Mouse (Mus musculus): ENCODE data around the gene Piwil4.
A peak's percentile ranks its signal among the peaks of the same experiment; 100 is the strongest.

Piwil4 gene

DNA sequence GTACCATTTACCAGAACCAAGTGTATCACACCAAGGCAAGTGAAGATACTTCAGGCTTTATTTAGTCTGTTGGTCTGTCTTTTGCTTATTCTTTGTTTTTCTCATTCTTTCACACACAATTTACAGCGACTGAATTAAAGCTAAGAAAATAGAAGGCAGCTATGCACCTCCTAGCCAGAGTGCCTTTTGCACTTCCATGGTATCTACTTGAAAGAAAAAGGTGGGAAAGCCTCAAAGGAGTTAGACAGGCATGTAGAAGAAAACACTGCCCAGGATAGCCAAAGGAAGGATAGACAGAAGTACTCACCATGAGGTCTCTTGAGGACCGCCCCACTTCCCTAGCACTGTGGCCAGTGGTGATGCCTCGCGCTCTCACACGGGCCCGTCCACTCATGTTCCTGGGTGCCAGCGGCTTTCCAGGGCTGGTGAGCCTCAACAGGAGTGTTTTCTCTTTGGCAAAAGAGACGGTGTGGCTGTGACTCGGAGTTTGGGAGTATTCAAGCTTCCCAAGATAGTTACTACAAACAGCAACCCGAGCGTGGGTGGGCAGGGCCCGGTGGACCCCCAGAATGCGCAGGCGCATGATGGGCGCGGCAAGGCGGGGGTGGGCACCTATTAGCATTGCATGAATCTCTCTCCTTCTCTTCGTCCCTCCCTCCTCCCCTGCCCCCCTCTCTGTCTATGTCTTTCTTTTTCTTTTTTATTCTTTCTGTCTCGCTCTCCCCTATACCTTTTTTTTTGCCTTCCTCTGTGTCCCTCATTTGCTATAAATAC, at the start of gene Piwil4:
Piwil4 (minus strand) TSS at position 583 of the 774 bp plus-strand sequence.
- no peak for DNase-seq (ENCODE audit: low spot score in 2 of 2)

DNA sequence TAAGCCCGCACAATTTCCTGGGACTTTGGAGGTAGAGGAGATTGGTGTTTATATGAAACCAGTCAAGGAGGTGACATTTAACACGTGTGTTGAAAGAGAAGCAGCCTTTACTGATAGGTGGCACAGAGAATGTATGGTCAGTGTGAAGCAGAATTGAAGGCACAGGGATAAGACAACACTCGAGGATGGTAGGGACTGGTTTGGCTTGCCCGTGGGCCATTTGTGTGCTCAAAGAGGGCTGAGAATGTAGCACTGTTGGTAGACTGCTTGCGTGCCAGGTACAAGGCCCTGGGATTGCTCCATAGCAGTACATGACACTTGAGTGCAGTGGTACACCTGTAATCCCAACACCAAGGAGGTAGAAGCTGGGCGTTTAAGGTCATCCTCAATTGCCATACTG, 46.8 kb upstream of the Piwil4 start:
- DNase-seq (ENCODE audit: low spot score in 2 of 2), result no peak

DNA sequence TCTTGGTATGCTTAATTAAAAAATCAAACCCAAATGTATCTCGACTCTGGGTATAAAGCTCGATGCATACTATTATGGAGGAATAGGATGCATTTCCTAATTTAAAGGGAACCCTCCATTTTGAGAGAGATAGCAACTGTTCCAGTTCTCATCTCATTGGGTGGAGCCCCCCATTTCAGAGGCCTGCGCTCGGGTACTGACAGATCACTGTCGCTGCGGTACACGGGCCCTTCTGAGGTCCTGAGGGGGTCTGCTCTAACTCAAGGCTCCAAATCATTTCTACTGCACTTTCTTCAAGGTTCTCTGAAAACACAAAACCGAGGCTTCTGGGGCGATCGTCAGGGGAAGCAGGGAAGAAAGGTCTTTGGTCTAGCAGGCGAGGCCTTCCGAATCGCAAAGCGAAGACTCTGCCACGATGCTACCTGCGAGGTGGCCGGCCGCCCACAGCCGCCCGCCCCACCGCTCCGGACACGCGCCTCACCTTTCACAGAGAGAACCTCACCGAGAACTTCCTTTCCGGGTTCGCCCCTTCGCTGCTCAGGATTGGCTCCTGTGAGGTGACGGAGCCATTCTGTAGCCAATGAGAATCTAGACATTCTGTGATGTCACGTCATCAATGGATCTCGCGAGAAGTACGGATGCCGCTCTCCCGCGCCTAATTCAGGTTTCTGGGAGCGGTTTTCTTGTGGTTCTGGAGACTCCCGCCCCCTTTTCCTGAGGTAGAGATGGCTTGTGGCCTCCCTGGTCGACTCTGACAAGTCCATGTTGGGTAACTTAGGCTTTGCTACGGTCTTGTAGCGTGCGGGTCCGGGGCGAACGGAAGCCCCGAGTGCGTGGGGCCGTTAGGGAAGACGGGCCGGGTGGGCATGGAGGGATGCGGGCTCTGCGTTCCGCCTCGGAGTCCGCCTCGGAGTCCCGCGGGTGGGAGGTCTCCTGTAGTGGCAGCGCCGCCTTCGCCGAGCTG, 43.8 kb upstream of the Piwil4 start, which contains the start of the genes Mre11a and Ankrd49:
Mre11a (plus strand) TSS at position 616 of the 964 bp plus-strand sequence.
Ankrd49 (minus strand) TSS at position 818 of the 964 bp plus-strand sequence.
- DNase-seq (ENCODE audit: low spot score in 2 of 2), result peak; percentile 93 to 96

- no peak for DNase-seq (ENCODE audit: low spot score in 2 of 2)
Measured at GRCm38 (mm10) chr9:14778341-14778740, 37.8 kb upstream of the Piwil4 start.

- no peak for DNase-seq (ENCODE audit: low spot score in 2 of 2)
Measured at GRCm38 (mm10) chr9:14773813-14774212, 33.3 kb upstream of the Piwil4 start.

DNA sequence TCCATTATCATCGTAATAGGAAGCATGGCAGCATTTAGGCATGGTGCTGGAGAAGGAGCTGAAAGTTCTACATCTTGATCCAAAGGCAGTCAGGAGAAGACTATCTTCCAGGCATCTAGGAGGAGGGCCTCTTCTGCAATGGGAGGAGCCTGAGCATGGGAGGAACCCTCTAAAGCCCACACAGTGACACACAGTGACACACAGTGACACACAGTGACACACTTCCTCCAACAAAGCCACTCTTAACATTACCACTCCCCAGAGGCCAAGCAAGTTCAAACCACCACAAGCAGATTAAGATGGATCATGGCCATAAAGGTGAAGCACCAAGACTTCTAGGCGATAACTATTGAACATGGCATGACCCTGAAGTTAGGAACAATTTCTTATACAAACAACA, 31.5 kb upstream of the Piwil4 start:
- DNase-seq (ENCODE audit: low spot score in 2 of 2), result no peak

DNA sequence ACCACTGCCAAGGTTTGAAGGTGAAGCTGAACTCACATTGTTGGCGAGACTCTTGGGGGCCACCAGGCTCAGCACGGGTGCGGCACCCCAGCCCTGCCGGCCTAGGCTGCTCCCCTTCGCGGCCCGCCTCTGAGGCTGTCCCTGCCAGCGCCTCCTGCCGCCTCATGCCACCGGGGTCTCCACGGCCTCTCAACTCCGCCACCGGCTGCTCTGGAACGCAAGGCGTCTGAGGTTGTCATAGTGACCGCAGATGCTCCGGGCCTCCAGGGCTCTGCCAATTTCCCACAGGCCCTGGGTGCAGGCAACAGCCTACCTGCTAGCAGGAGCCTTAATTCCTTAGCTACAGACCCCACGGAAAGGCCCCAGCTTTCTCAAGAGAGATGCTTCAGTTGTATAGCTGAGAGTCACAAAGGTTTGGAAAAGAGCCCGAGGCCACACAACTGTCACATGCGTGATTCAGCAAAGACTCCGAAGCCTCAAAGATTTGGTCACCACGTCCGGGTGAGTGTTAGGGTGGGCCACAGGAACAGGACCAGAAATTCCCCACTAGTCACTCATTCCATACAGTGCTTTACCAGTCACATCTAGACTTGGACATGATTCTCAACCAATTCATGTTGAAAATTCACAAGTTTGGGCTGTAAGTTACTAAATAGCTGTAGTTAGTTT, 30.4 kb upstream of the Piwil4 start, which contains the start of gene 1700012B09Rik:
1700012B09Rik (minus strand) TSS at position 228 of the 669 bp plus-strand sequence.
- no peak for DNase-seq (ENCODE audit: low spot score in 2 of 2)

- DNase-seq (ENCODE audit: low spot score in 2 of 2), result no peak
Measured at GRCm38 (mm10) chr9:14769811-14770210, 29.3 kb upstream of the Piwil4 start.

DNA sequence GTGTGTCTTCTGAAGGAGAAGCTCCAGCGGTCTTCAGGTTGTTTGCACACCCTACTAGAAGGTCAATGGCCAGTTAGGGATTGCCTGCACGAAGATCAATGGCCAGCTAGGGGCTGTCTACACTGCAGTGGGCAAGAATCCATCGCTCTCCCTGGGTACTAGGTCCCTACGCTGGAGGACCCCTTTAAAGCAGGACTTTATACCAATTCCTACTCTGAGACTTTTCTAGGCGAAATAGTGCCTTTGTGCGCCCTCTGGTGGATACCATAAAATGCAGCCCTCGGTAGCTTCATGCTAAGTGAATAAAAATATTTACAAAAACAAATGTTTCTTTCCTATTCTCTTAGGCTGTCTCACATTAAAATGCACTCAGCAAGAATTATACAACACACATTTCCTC, 24.2 kb upstream of the Piwil4 start:
- peak; percentile 37 to 51 for DNase-seq (ENCODE audit: low spot score in 2 of 2)

GRCm38 (mm10) chr9:14759261-14759660, 18.7 kb upstream of the Piwil4 start:
- no peak for DNase-seq (ENCODE audit: low spot score in 2 of 2)

DNA sequence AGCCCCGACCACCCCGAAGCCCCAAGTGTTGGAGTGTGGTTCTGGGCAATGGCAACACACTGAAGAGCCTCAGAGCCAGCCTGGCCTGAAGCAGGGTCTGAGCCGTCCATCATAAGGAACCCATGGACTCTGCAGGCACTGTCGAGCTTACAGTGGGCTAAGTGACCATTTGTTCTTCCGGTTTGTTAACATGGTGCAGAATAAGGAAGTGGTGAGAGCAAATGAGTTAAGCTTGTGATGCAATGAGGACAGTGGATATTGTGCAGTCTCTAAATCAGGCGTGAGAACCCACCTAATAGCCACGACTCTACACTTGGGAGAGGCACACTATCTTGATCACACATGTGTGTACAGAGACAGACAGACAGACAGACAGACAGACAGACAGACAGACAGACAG, 18.1 kb upstream of the Piwil4 start:
- DNase-seq (ENCODE audit: low spot score in 2 of 2), result no peak

DNA sequence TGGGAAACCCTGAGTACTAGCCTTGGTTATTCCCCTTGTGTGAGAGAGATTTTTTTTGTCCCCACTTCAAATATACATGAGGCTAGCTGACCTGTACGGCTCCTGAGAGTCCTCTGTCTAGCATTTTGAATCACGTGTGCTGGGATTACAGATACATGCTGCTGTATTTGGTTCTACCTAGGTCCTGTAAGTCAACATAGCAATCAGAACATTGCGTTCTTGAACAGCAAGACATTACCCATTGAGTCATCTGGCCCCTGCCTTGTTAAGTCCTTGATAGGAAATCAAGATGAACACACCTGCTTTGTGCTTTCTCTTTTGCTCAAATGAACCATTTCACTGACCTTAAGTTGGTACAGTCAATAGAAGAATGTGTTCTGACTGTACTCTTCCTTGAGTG, 13.9 kb upstream of the Piwil4 start:
- no peak for DNase-seq (ENCODE audit: low spot score in 2 of 2)

DNA sequence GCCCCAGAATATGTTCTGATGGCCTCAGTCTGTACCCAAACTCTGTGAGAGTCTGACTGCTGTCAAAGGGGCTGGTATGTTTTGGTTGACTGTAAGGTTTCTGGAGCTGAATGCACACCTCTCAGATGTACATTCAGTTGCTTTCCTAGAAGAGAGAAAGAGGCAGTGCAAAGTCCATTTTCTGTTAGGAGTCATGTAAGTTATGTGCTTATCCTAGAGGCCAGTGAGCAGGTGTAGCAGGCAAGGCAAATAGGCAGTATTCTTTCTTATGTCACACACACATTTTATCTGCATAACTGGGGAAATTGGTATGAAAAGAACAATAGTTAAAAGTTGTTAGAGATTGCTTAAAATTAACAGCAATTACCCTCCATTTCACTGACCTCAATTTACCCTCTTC, 13.4 kb upstream of the Piwil4 start:
- no peak for DNase-seq (ENCODE audit: low spot score in 2 of 2)

GRCm38 (mm10) chr9:14752001-14752522, 11.5 kb upstream of the Piwil4 start, which contains the start of gene Fut4:
TSS of gene Fut4 (minus strand) at chr9:14752393.
- no peak for DNase-seq (ENCODE audit: low spot score in 2 of 2)

DNA sequence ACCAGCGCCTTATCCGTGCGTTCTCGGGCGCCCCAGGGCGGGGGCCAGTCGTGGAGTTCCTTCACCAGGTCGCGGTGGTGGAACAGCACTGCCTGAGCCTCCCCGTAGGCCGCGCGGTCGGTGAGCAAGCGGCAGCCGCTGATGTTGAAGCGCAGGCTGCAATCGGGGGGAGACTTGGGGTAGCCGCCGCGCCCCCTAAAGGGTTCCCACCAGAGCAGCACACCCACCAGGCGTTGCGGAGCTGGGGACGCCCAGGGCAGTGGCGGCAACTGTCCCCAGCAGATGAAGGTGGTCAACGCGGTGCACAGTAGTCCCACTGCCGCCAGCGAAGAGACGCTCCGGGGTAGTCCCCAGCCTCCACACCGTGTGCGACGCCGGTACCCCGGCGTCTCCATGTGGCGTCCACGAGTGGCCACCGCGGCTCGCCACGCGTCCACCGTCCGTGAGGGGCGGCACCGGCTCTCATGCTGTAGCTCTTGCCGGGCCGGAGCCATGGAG, 11.0 kb upstream of the Piwil4 start:
- no peak for DNase-seq (ENCODE audit: low spot score in 2 of 2)

- DNase-seq (ENCODE audit: low spot score in 2 of 2), result no peak
Measured at GRCm38 (mm10) chr9:14750901-14751502, 10.5 kb upstream of the Piwil4 start.

GRCm38 (mm10) chr9:14739498-14740150, 909 bp downstream of the Piwil4 start:
- DNase-seq (ENCODE audit: low spot score in 2 of 2), result no peak

- DNase-seq (ENCODE audit: low spot score in 2 of 2), result no peak
Measured at GRCm38 (mm10) chr9:14730941-14731541, 9.5 kb downstream of the Piwil4 start.

- no peak for DNase-seq (ENCODE audit: low spot score in 2 of 2)
Measured at GRCm38 (mm10) chr9:14728365-14728764, 12.2 kb downstream of the Piwil4 start.

DNA sequence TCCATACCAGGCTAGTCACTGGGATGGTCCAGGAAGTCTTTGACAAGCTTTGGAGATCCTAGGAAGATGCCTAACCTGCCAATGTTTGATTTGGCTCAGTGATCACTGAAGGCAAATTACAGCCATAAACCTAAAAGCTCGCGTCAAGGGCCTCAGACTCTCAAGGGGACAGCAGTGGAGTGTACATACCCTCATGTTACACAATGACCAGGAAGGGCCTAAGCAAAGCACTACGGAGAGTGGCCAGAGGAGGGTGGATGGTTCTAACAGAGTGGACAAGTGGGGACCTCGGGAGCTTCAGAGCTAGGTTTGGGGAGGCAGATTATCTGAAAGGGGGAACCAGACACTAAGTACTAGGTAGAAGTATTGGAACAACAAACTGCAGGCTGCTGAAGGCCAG, 13.9 kb downstream of the Piwil4 start:
- no peak for DNase-seq (ENCODE audit: low spot score in 2 of 2)
